Mouse (Mus musculus) cortical plate, adult 2 months (tissue): ENCODE data around the gene Adamts12.

Source experiments
- CTCF ChIP-seq: fragments of 200-500 bp; IDR thresholded peaks from 2 replicates; pipeline ENCODE4 v1.5.1; 2011; ENCODE audit warnings: mild to moderate bottlenecking, control low read depth, low read length; ENCODE audit not compliant: insufficient read depth; ENCODE audit errors: extremely low read depth
- POLR2A ChIP-seq: fragments of 200-500 bp; IDR thresholded peaks from 2 replicates; pipeline ENCODE4 v1.6.1; 2011; ENCODE audit warnings: mild to moderate bottlenecking, low read length, control low read depth; ENCODE audit not compliant: insufficient read depth; ENCODE audit errors: extremely low read depth

GRCm38 (mm10) chr15:11392903-11393302 lies 328.3 kb downstream of the Adamts12 start:
- TF ChIP-seq CTCF = no peak
- TF ChIP-seq POLR2A = no peak
